Comparison of ENCODE assay signal across 14 mouse cellular contexts in the genomic region with DNA sequence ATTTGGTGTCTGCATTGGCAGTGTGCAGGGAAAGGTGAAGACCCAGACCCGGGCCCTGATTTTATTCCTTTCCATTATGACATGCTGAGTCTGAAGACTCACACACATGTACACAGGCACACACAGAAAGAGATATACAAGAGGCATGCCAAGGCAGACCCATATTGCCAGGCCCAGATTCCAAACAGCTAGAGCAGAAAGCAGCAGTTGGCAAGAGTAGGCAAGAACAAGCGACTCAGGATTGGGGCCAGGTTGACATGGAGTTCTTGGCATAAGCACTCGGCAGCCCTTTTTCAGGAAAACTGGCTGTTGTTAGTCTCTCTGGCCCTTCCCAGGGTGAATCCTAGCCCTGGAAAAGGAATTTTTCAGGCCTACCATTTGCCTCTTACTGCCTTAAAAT.
DNase-seq lines count a peak whose midpoint lies in the region; ATAC-seq lines count a peak whose summit lies in the region.
"Had no signal": no experiment of that assay in that cellular context is flagged by ENCODE, and none has a peak within 500 bp of the region (broad histone marks: within the 10 kb centered on the region; RNA-seq: fewer than 3 reads in every experiment).

No protein-coding gene starts in this region.

- WGBS in forebrain, embryonic 14.5 days = 69% methylated on average over 3 of the region's 3 CpGs
- 96% methylated on average over 3 of the region's 3 CpGs for WGBS in forebrain, embryonic 12.5 days

- no peaks in the 10 kb centered on the region for H3K36me3 ChIP-seq in forebrain, embryonic 14.5 days (ENCODE audit: control insufficient read depth, insufficient read depth, low read length)
- no peaks in the 10 kb centered on the region for H3K36me3 ChIP-seq in forebrain, embryonic 12.5 days (replicated peaks)
- H3K36me3 ChIP-seq: midbrain, embryonic 10.5 days; neural tube, embryonic 12.5 days had no signal

- H3K9ac ChIP-seq in forebrain, embryonic 14.5 days (ENCODE audit: low read length) = no peak overlapping the region
- H3K9ac ChIP-seq in forebrain, embryonic 12.5 days = no peak overlapping the region
- H3K9ac ChIP-seq: neural tube, embryonic 12.5 days had no signal

- H3K4me1 ChIP-seq in forebrain, embryonic 14.5 days (ENCODE audit: control insufficient read depth, insufficient read depth, low read length) = peaks cover 5% of the 10 kb centered on the region; the same call in 1 of the 2 replicates
- no peaks in the 10 kb centered on the region for H3K4me1 ChIP-seq in forebrain, embryonic 12.5 days

- H3K9me3 ChIP-seq in forebrain, embryonic 14.5 days (replicated peaks; ENCODE audit: control insufficient read depth, low read length) = no peaks in the 10 kb centered on the region
- H3K9me3 ChIP-seq in forebrain, embryonic 12.5 days = no peaks in the 10 kb centered on the region
- H3K9me3 ChIP-seq: midbrain, embryonic 10.5 days; neural tube, embryonic 12.5 days had no signal

- no peaks in the 10 kb centered on the region for H3K27me3 ChIP-seq in forebrain, embryonic 14.5 days (replicated peaks; ENCODE audit: control insufficient read depth, insufficient read depth, low read length)
- no peaks in the 10 kb centered on the region; the same call in 1 of the 2 replicates for H3K27me3 ChIP-seq in forebrain, embryonic 12.5 days
- H3K27me3 ChIP-seq: neural tube, embryonic 12.5 days had no signal

- no peak overlapping the region for H3K4me3 ChIP-seq in forebrain, embryonic 14.5 days (ENCODE audit: low read depth, low read length)
- no peak overlapping the region for H3K4me3 ChIP-seq in forebrain, embryonic 12.5 days (replicated peaks)
- H3K4me3 ChIP-seq: midbrain, embryonic 10.5 days; neural tube, embryonic 12.5 days had no signal

- intact Hi-C loops in left cerebral cortex, postnatal 4 days (cut with DNase I) = no loop called here

- H3K4me2 ChIP-seq in forebrain, embryonic 14.5 days (ENCODE audit: low read length) = no peak overlapping the region
- no peak overlapping the region for H3K4me2 ChIP-seq in forebrain, embryonic 12.5 days
- H3K4me2 ChIP-seq: neural tube, embryonic 12.5 days had no signal

- peak; percentile 59; the same call in 1 of the 2 replicates for ATAC-seq in forebrain, embryonic 14.5 days
- ATAC-seq in forebrain, embryonic 12.5 days (ENCODE audit: low FRiP score) = no peak

- DNase-seq in forebrain, embryonic 14.5 days (ENCODE audit: low spot score) = peak; percentile 83
- DNase-seq in left cerebral cortex, postnatal 4 days = peak; percentile 79
- no peak for DNase-seq in left cerebral cortex, adult 9 months (ENCODE audit: low spot score in 2 of 2)
- DNase-seq in cerebellum, adult 8-10 months = peak; percentile 48
- DNase-seq in layer of hippocampus, postnatal 10 days (ENCODE audit: low spot score in 2 of 2) = peak; percentile 25 to 48
- DNase-seq in urinary bladder, postnatal 14 days (ENCODE audit: low spot score) = no peak
- DNase-seq in lung, postnatal 14 days = no peak
- DNase-seq: heart, postnatal 4 days; kidney, adult 2 months; right cerebral cortex, postnatal 14 days; thymus, adult 18-20 months had no signal

- H3K27ac ChIP-seq in forebrain, embryonic 14.5 days (ENCODE audit: low read depth, low read length) = no peak overlapping the region
- H3K27ac ChIP-seq in forebrain, embryonic 12.5 days = no peak overlapping the region
- H3K27ac ChIP-seq: midbrain, embryonic 10.5 days; neural tube, embryonic 12.5 days had no signal

Comparison
In these comparisons a context has a peak if more than half of its experiments do, and no peak if none do; other contexts are left out.
1. DNase-seq: peak in forebrain, embryonic 14.5 days (single experiment), left cerebral cortex, postnatal 4 days (single experiment), cerebellum, adult 8-10 months (single experiment) and layer of hippocampus, postnatal 10 days (2 of 2); none in left cerebral cortex, adult 9 months (0 of 2), urinary bladder, postnatal 14 days (single experiment) and lung, postnatal 14 days (single experiment).